Mouse (Mus musculus) MEL (cell line): Measurements from ENCODE around the gene Ctrb1. TPM values are rescaled to one million over a fixed set of nuclear protein-coding genes. Genes with fewer than 3 reads are reported as not detected.

Source experiments
- DNase-seq: peaks from one replicate; pipeline ENCODE4 v3.0.0; 2011; ENCODE audit warnings: low read depth, low spot score
- H3K27ac ChIP-seq: 2 replicates; pipeline ENCODE4 v1.5.1; 2012; ENCODE audit warnings: low read depth, mild to moderate bottlenecking, control low read depth, low read length, moderate library complexity; ENCODE audit not compliant: control insufficient read depth
- H3K27me3 ChIP-seq, 2 experiments: fragments of 150-350 bp in 1 of 2; sonication (generic) in 1 of 2; 2 replicates each; pipeline ENCODE4 v1.6.1; 2012; ENCODE audit warnings: low read length in 2 of 2, mild to moderate bottlenecking in 2 of 2, improper control_type of control experiment in 1 of 2, moderate library complexity in 1 of 2; ENCODE audit not compliant: insufficient read depth in 2 of 2, control insufficient read depth in 1 of 2
- H3K36me3 ChIP-seq, 2 experiments: 2 replicates each; pipeline ENCODE4 v1.6.1; 2012 to 2014; ENCODE audit warnings: low read length in 2 of 2, improper control_type of control experiment in 1 of 2, inconsistent platforms in 1 of 2, mild to moderate bottlenecking in 1 of 2; ENCODE audit not compliant: insufficient read depth in 2 of 2, control insufficient read depth in 1 of 2
- H3K4me1 ChIP-seq, 2 experiments: fragments of 150-350 bp in 1 of 2; sonication (generic) in 1 of 2; 2 replicates each; pipeline ENCODE4 v1.6.1; 2012; ENCODE audit warnings: low read length in 2 of 2, improper control_type of control experiment in 1 of 2, mild to moderate bottlenecking in 1 of 2; ENCODE audit not compliant: insufficient read depth in 2 of 2, control insufficient read depth in 1 of 2
- H3K4me3 ChIP-seq, 2 experiments: fragments of 150-350 bp in 1 of 2; sonication (generic) in 1 of 2; 2 replicates each; pipeline ENCODE4 v1.5.1; 2012; ENCODE audit warnings: low read depth in 2 of 2, low read length in 2 of 2, mild to moderate bottlenecking in 2 of 2, moderate library complexity in 2 of 2, control low read depth in 1 of 2, improper control_type of control experiment in 1 of 2; ENCODE audit not compliant: control insufficient read depth in 1 of 2, insufficient read depth in 1 of 2
- H3K79me2 ChIP-seq: 2 replicates; pipeline ENCODE4 v1.6.1; 2012; ENCODE audit warnings: mild to moderate bottlenecking, low read length, moderate library complexity; ENCODE audit not compliant: control insufficient read depth, poor library complexity, insufficient read depth
- H3K9ac ChIP-seq: 2 replicates; pipeline ENCODE4 v1.6.1; 2012; ENCODE audit warnings: low read depth, mild to moderate bottlenecking, control low read depth, low read length, moderate library complexity; ENCODE audit not compliant: control insufficient read depth, poor library complexity, severe bottlenecking
- H3K9me3 ChIP-seq: fragments of 150-350 bp; sonication (generic); replicated peaks from 2 replicates; pipeline ENCODE4 v1.6.1; 2012; ENCODE audit warnings: mild to moderate bottlenecking, low read length, improper control_type of control experiment, moderate library complexity; ENCODE audit not compliant: insufficient read depth
- BHLHE40 ChIP-seq: IDR thresholded peaks from 2 replicates; pipeline ENCODE4 v1.6.1; 2012; ENCODE audit warnings: low read depth, mild to moderate bottlenecking, inconsistent platforms, low read length, improper control_type of control experiment, borderline replicate concordance
- CHD2 ChIP-seq: IDR thresholded peaks from 2 replicates; pipeline ENCODE4 v1.6.1; 2011; ENCODE audit warnings: low read length, improper control_type of control experiment
- CTCF ChIP-seq, 3 experiments: IDR thresholded peaks in 2 of 3; conservative IDR thresholded peaks in 1 of 3; 2 replicates each; pipeline ENCODE4 v1.5.1; 2011 to 2012; ENCODE audit warnings: low read length in 3 of 3, low read depth in 2 of 3, mild to moderate bottlenecking in 2 of 3, improper control_type of control experiment in 1 of 3, inconsistent platforms in 1 of 3, mixed read lengths in 1 of 3, moderate library complexity in 1 of 3; ENCODE audit not compliant: control insufficient read depth in 1 of 3, insufficient read depth in 1 of 3, poor library complexity in 1 of 3, severe bottlenecking in 1 of 3
- ELF1 ChIP-seq: IDR thresholded peaks from 2 replicates; pipeline ENCODE4 v1.6.1; 2014; ENCODE audit warnings: low read depth, mild to moderate bottlenecking, inconsistent platforms, low read length, improper control_type of control experiment, moderate library complexity
- EP300 ChIP-seq, 2 experiments: IDR thresholded peaks; 2 replicates each; pipeline ENCODE4 v1.6.1; 2011; ENCODE audit warnings: improper control_type of control experiment in 2 of 2, low read length in 2 of 2, low read depth in 1 of 2, mild to moderate bottlenecking in 1 of 2
- ETS1 ChIP-seq: IDR thresholded peaks from 2 replicates; pipeline ENCODE4 v1.6.1; 2012; ENCODE audit warnings: low read depth, mild to moderate bottlenecking, inconsistent platforms, low read length, improper control_type of control experiment, moderate library complexity
- GABPA ChIP-seq: IDR thresholded peaks from 2 replicates; pipeline ENCODE4 v1.6.1; 2012; ENCODE audit warnings: low read depth, mild to moderate bottlenecking, inconsistent platforms, low read length, improper control_type of control experiment, moderate library complexity
- KAT2A ChIP-seq: conservative IDR thresholded peaks from 2 replicates; pipeline ENCODE4 v1.6.1; 2012; ENCODE audit warnings: low read depth, low read length, improper control_type of control experiment, inconsistent platforms
- MAFK ChIP-seq: IDR thresholded peaks from 2 replicates; pipeline ENCODE4 v1.6.1; 2011; ENCODE audit warnings: low read depth, mild to moderate bottlenecking, low read length, improper control_type of control experiment, borderline replicate concordance
- MAZ ChIP-seq: IDR thresholded peaks from 2 replicates; pipeline ENCODE4 v1.6.1; 2012; ENCODE audit warnings: low read depth, mild to moderate bottlenecking, inconsistent platforms, low read length, improper control_type of control experiment
- MEF2A ChIP-seq: IDR thresholded peaks from 2 replicates; pipeline ENCODE4 v1.6.1; 2014; ENCODE audit warnings: low read depth, mild to moderate bottlenecking, inconsistent platforms, low read length, improper control_type of control experiment; ENCODE audit not compliant: poor library complexity, insufficient replicate concordance, severe bottlenecking; ENCODE audit errors: extremely low read depth
- MYB ChIP-seq: IDR thresholded peaks from 2 replicates; pipeline ENCODE4 v1.6.1; 2011; ENCODE audit warnings: mild to moderate bottlenecking, low read depth, low read length, improper control_type of control experiment
- NELFE ChIP-seq: IDR thresholded peaks from 2 replicates; pipeline ENCODE4 v1.6.1; 2011; ENCODE audit warnings: low read depth, low read length, improper control_type of control experiment
- NRF1 ChIP-seq: IDR thresholded peaks from 2 replicates; pipeline ENCODE4 v1.6.1; 2014; ENCODE audit warnings: low read depth, mild to moderate bottlenecking, inconsistent platforms, low read length, improper control_type of control experiment, moderate library complexity; ENCODE audit not compliant: poor library complexity, insufficient read depth, severe bottlenecking
- POLR2A ChIP-seq, 2 experiments: IDR thresholded peaks; 2 replicates each; pipeline ENCODE4 v1.6.1; 2011 to 2012; ENCODE audit warnings: low read length in 2 of 2, mild to moderate bottlenecking in 2 of 2, control low read depth in 1 of 2, improper control_type of control experiment in 1 of 2, low read depth in 1 of 2, moderate library complexity in 1 of 2; ENCODE audit not compliant: control insufficient read depth in 1 of 2, insufficient read depth in 1 of 2, poor library complexity in 1 of 2
- POLR2AphosphoS2 ChIP-seq: IDR thresholded peaks from 2 replicates; pipeline ENCODE4 v1.6.1; 2011; ENCODE audit warnings: low read length, improper control_type of control experiment
- RAD21 ChIP-seq: IDR thresholded peaks from 2 replicates; pipeline ENCODE4 v1.6.1; 2011; ENCODE audit warnings: mild to moderate bottlenecking, low read depth, low read length, improper control_type of control experiment
- SMC3 ChIP-seq: IDR thresholded peaks from 2 replicates; pipeline ENCODE4 v1.6.1; 2011; ENCODE audit warnings: low read depth, low read length, improper control_type of control experiment
- TBP ChIP-seq: IDR thresholded peaks from 2 replicates; pipeline ENCODE4 v1.8.0; 2011; ENCODE audit warnings: low read depth, low read length, improper control_type of control experiment
- TCF12 ChIP-seq: IDR thresholded peaks from 2 replicates; pipeline ENCODE4 v1.6.1; 2014; ENCODE audit warnings: low read depth, mild to moderate bottlenecking, inconsistent platforms, low read length, improper control_type of control experiment, moderate library complexity
- UBTF ChIP-seq: IDR thresholded peaks from 2 replicates; pipeline ENCODE4 v1.6.1; 2012; ENCODE audit warnings: low read depth, mild to moderate bottlenecking, inconsistent platforms, low read length, improper control_type of control experiment, moderate library complexity, borderline replicate concordance; ENCODE audit not compliant: insufficient read depth
- USF2 ChIP-seq, 2 experiments: IDR thresholded peaks; 2 replicates each; pipeline ENCODE4 v1.6.1; 2011 to 2012; ENCODE audit warnings: improper control_type of control experiment in 2 of 2, low read length in 2 of 2, borderline replicate concordance in 1 of 2, inconsistent platforms in 1 of 2, low read depth in 1 of 2, mild to moderate bottlenecking in 1 of 2; ENCODE audit not compliant: insufficient read depth in 1 of 2
- ZC3H11A ChIP-seq: IDR thresholded peaks from 2 replicates; pipeline ENCODE4 v1.6.1; 2012; ENCODE audit warnings: low read depth, mild to moderate bottlenecking, inconsistent platforms, low read length, improper control_type of control experiment
- ZKSCAN1 ChIP-seq: IDR thresholded peaks from 2 replicates; pipeline ENCODE4 v1.6.1; 2012; ENCODE audit warnings: low read depth, mild to moderate bottlenecking, inconsistent platforms, low read length, improper control_type of control experiment, moderate library complexity
- ZNF384 ChIP-seq: IDR thresholded peaks from 2 replicates; pipeline ENCODE4 v1.6.1; 2012; ENCODE audit warnings: low read depth, mild to moderate bottlenecking, inconsistent platforms, low read length, improper control_type of control experiment
- polyA plus RNA-seq, 2 experiments: library from polyadenylated mRNA; stranded (reverse) in 1 of 2; unstranded in 1 of 2; fragments of >175 nt in 1 of 2; fragments of >200 nt in 1 of 2; gene quantifications; 2 replicates each; pipeline versions ENCODE4 v1.2.1 to v1.2.4; 2012; ENCODE audit warnings: low replicate concordance in 2 of 2, low read depth in 1 of 2; ENCODE audit not compliant: insufficient read length in 2 of 2, insufficient read depth in 1 of 2, missing spikeins in 1 of 2
- total RNA-seq: library from RNA; depleted of rRNA; stranded (reverse); fragments of 300-350 nt; gene quantifications from 2 replicates; pipeline ENCODE4 v1.2.3, GENCODE M21; 2012

The Ctrb1 gene
- total and polyA plus RNA-seq, 3 experiments: not detected

DNA sequence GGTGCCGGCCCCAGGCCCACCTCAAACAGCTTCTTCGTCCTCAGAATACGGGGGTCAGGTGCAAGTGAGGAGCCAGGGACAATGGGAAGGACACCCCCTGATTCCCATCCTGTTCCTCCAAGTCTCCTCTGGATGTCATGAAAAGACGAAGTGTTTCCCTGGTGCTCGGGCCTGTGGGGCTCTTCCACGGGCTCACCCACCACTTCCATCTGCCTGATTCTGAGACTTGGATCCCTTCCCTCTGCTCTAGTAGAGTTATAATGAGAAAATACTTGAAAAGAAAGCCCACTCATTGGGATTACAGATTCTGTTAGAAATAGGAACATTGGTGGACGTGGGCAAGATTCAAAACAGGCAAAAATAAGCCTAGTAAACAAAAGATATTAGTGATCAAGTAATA lies 12.0 kb downstream of the Ctrb1 start:
- peaks cover 0 to 9% of the 10 kb centered on the region in 2 experiments; a peak in 2 of 4 replicates for H3K4me1 ChIP-seq
- no peak for DNase-seq
- no peaks in the 10 kb centered on the region for H3K27me3 ChIP-seq
- H3K36me3 ChIP-seq: no peaks in the 10 kb centered on the region
- H3K4me3 ChIP-seq: no peak overlapping the region
- H3K9me3 ChIP-seq: no peaks in the 10 kb centered on the region
- no peak overlapping the region for H3K27ac ChIP-seq
- H3K9ac ChIP-seq: no peak overlapping the region
- H3K79me2 ChIP-seq: no peaks in the 10 kb centered on the region
- no peak for TF ChIP-seq USF2 (IDR thresholded peaks at IDR 0.05; ENCODE audit: borderline replicate concordance in 1 of 2, insufficient read depth in 1 of 2, low read depth in 1 of 2, low read length in 2 of 2)
- no peak for TF ChIP-seq POLR2AphosphoS2
- no peak for TF ChIP-seq EP300 (IDR thresholded peaks at IDR 0.05; ENCODE audit: low read depth in 1 of 2, low read length in 2 of 2)
- no peak for TF ChIP-seq POLR2A (IDR thresholded peaks at IDR 0.05; ENCODE audit: control insufficient read depth in 1 of 2, insufficient read depth in 1 of 2, low read depth in 1 of 2, low read length in 2 of 2, poor library complexity in 1 of 2)
- TF ChIP-seq ETS1: no peak
- no peak for TF ChIP-seq UBTF
- TF ChIP-seq MYB: no peak
- no peak for TF ChIP-seq RAD21
- no peak for TF ChIP-seq KAT2A
- TF ChIP-seq TCF12: no peak
- TF ChIP-seq CTCF (IDR thresholded peaks at IDR 0.05 in 2 of 3, conservative IDR thresholded peaks at IDR 0.05 in 1 of 3; ENCODE audit: control insufficient read depth in 1 of 3, insufficient read depth in 1 of 3, low read depth in 2 of 3, low read length in 3 of 3, poor library complexity in 1 of 3, severe bottlenecking in 1 of 3): no peak
- TF ChIP-seq TBP: no peak
- TF ChIP-seq MEF2A: no peak
- TF ChIP-seq CHD2: no peak
- TF ChIP-seq GABPA: no peak
- no peak for TF ChIP-seq NRF1
- TF ChIP-seq ZKSCAN1: no peak
- no peak for TF ChIP-seq MAFK
- TF ChIP-seq MAZ: no peak
- no peak for TF ChIP-seq NELFE

DNA sequence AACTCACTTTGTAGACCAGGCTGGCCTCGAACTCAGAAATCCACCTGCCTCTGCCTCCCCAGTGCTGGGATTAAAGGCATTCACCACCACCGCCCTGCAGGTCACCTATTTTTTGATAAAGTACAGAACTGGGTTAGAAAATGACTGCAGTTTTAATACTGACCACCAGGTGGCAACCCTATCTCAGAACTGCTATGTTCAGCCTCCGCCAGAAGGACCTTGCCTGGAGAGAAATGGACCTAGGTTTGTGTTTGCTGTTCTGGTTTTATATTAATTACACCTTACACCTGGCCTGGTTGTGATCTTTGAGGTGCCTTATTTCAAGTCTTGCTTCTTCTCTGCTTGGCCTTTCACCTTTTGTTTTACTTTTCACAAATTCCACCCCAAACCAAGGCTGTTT lies 12.7 kb downstream of the Ctrb1 start:
- TF ChIP-seq ZNF384: 0 out of 2 replicates have a peak, but pooled peaks have one; percentile 20
- peak; percentile 67 to 88 (median 68) for TF ChIP-seq CTCF (IDR thresholded peaks at IDR 0.05 in 2 of 3, conservative IDR thresholded peaks at IDR 0.05 in 1 of 3; ENCODE audit: control insufficient read depth in 1 of 3, insufficient read depth in 1 of 3, low read depth in 2 of 3, low read length in 3 of 3, poor library complexity in 1 of 3, severe bottlenecking in 1 of 3)
- peak; percentile 96 for TF ChIP-seq SMC3
- no peak for TF ChIP-seq UBTF
- no peak for TF ChIP-seq ELF1
- TF ChIP-seq ZKSCAN1: no peak
- TF ChIP-seq BHLHE40: no peak
- peak; percentile 92 for TF ChIP-seq ZC3H11A
- TF ChIP-seq TBP: peak; percentile 83
- no peak for TF ChIP-seq GABPA
- TF ChIP-seq RAD21: peak; percentile 86
- no peaks in the 10 kb centered on the region for H3K27me3 ChIP-seq
- H3K27ac ChIP-seq: no peak overlapping the region
- H3K9me3 ChIP-seq: no peaks in the 10 kb centered on the region
- no peaks in the 10 kb centered on the region for H3K79me2 ChIP-seq
- H3K4me1 ChIP-seq: peaks cover 0 to 9% of the 10 kb centered on the region in 2 experiments; a peak in 2 of 4 replicates
- H3K36me3 ChIP-seq: no peaks in the 10 kb centered on the region
- H3K9ac ChIP-seq: no peak overlapping the region
- no peak overlapping the region for H3K4me3 ChIP-seq
- DNase-seq: peak; percentile 81
